Mouse (Mus musculus): ENCODE measurements around the gene Gm16430.
"Not testable (repeated sequence)": the region's sequence is repeated elsewhere in the genome, so short reads cannot be mapped to it uniquely, and the experiment has no call there.

Gene Gm16430

GRCm38 (mm10) chrX:54621911-54622310 lies at the start of gene Gm16430:
Gene Gm16430, plus strand, starts transcription at chrX:54622211.
- DNase-seq (ENCODE audit: low spot score) = not testable (repeated sequence)
